Mouse (Mus musculus): Measurements from ENCODE around the gene Tex2. TPM values are rescaled to one million over a fixed set of nuclear protein-coding genes. Genes with fewer than 3 reads are reported as not detected.
"Not testable (repeated sequence)": the region's sequence is repeated elsewhere in the genome, so short reads cannot be mapped to it uniquely, and the experiment has no call there.

The Tex2 gene
- total RNA-seq (2021) = 10 to 100 TPM; 38.4 to 40.0 TPM
- long read RNA-seq, experiment 1, full-length matches to known transcripts = 3 of 9 reads
- long read RNA-seq, experiment 1, partial matches to known transcripts = 6 of 9 reads
- long read RNA-seq, experiment 1, other reads (novel, unspliced or antisense) = 0 of 9 reads
- long read RNA-seq, experiment 2, full-length matches to known transcripts = 7 of 10 reads
- long read RNA-seq, experiment 2, partial matches to known transcripts = 0 of 10 reads
- long read RNA-seq, experiment 2, other reads (novel, unspliced or antisense) = 3 of 10 reads

DNA sequence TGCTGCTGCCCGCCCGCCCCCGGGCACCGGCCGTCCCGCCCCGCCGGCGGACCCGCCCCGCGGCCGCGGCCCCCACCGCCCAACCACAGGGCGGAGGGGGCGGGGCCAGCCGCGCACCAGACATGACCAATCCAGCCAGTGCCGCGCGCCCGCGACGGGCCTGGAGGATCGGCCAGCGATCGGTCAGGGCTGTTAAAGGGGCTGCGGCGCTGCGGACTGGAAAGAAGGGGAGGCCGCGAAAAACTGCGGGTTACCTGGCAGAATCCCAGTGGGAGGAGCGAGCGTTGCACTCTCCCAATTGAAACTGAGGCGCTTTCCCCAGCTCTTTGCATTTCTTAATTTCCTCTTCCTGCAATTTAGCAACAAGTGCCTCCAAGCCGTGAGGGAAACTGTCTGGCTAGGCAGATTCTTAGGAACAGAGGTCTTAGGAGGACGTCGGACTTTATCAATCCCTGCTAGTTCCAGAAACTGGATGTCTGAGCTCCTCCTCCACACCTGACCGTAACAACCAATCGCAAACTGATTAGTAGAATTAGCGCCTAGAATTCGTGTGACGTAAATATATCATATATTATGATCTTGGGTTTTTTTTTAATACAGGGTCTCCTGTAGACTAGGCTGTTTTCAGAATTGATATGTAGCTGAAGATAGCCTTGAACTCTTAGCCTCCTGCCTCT lies at the start of gene Tex2:
Gene Tex2, minus strand, starts transcription at position 463 of the 677 bp plus-strand sequence.
- peak; percentile 98 for DNase-seq

DNA sequence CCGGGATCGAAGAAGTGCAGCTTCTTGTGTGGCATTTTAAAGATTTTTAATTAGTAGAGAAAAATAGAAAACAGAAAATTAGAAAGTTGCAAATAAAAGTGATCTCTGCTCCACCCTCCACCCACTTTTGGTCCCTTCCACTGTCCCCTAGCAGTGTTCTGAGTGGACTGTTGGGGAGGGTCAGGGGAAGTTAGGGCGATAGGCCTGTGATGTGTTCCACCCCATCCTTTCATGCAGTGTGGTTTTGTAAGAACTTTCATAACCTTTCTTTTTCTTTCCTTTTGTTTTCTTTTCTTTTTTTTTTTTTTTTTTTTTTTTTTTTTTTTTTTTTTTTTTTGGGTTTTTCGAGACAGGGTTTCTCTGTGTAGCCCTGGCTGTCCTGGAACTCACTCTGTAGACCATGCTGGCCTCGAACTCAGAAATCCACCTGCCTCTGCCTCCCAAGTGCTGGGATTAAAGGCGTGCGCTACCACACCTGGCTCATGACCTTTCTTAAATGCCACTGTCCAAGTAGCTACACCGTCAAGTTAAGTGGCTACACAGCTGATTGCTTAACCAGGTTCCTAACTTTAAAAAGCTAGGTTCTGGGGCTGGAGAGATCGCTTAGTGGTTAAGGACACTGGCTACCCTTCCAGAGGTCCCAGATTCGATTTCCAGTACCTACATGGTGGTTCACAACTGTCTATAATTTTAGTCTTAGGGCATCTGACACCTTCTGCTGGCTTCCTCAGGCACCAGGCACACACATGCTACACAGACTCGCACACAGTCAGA lies 49.6 kb upstream of the Tex2 start:
- no peak for DNase-seq

DNA sequence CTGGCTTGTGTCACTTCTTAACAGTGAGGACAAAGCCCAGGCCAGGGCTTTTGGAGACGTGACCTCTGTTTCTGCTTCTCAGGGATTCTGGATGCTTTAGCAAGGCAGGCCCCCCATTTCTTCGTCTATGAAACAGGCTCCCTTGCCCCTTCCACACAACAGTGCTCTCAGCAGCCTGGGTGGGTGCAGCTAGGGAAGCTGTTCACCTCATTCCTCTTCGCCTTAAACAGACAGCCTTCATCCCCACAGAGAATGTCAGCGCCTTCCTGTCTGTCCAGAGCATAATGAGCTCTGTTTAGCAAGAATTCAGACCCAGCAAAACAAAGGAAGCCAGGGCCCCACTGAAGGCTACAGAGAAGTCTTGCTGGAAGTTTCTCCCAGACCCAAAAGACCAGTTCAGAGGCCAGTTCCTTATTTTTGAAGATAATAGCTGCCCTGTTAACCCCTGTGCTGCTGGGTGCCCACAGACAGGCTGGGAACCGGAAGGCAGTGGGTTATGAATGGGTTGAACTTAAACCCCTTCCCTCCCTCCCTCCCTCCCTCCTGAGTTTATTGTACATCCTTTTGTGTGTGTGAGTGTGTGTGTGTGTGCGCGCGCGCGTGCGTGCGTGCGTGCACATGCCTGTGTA lies 47.3 kb upstream of the Tex2 start:
- DNase-seq = no peak

DNA sequence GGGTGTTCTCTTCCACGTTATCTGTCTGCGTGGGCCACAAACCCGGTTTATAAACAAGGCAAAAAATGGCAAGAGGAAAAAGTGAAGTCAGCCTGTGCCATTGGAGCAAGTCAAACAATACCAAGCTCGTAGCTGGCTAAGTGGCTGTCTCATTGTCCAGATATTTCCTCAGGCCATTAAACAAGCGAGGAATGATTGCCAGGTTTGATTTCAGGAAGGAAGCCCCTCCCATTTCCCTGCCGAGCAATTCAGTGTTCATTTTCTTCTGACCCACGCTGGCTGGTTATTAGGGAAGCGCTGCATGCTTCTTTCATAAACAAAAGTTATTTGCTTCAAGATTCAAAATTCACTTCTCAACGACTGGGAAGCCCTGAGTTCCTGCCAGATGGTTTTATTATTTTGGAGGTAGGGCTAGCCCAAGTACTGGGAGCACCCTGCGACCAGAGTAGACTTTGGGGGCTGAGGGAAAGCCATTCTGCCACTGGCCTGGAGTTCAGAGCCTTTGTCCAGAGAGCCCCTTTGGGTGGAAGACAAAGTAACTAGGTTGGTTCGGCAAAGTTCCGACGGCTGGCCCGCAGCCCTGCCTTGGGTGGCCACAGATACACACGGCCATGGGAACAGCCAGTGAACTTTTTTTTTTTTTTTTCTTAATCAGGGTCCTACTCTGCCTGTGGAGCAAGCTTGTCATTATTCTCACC lies 46.5 kb upstream of the Tex2 start:
- DNase-seq = peak; percentile 49

DNA sequence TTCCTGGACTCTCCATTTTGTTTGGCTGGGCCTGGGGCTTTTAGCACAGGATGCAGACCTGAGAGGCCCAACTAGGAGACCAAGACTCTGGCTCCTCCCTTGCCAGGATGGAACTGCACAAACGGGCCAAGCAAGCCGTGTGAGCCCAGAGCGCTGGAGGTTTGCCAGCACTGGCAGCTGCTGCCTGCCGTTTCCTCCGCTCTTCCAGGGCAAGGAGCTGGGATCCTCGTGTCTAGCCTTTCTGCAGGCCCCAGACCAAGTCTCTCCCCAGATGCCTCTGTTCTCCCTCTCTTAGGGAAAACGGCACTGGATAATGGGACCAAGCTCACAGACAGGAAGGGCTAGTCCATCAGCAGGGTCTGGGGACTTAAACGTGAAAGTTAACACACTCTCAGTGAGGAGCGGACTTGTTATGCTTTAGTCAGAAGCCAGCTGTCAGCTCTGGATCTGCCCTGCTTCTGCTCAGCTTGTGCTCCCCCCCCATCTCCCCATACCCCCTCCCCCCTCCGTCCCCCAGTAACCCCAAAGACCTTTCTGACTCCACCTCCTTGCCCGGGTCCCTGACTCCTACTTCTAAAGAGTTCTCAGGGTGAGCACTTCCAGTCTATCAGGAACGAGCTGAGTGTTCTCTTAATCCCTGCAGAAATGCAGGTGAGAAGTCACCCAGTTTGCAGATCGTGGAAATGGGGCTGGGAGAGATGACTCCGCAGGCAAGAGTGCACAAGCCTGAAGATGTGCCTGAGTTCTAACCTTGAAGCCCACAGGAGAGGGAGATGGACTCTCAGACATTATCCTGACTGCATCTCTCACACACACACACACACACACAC lies 45.0 kb upstream of the Tex2 start:
- DNase-seq = peak; percentile 88

DNA sequence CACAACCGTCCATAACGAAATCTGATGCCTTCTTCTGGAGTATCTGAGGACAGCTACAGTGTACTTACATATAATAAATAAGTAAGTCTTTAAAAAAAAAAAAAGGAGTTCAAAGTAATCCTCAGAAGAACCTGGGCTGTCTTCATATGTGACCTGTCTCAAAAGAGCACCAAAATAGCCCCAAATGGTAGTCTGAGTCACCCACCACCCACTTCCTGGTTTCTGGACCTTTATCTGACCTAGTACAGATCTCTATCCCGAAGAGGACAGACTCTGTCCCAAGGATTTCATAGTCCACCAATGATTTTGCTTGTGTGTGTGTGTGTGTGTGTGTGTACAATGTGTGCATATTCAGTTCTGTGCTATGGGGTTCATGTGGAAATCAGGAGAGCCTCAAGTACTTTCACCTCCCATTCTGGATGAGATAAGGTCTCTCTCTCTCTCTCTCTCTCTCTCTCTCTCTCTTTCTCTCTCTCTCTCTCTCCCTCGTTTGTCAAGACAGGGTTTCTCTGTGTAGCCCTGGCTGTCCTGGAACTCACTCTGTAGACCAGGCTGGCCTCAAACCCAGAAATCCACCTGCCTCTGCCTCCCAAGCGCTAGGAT lies 43.8 kb upstream of the Tex2 start:
- DNase-seq = not testable (repeated sequence)

DNA sequence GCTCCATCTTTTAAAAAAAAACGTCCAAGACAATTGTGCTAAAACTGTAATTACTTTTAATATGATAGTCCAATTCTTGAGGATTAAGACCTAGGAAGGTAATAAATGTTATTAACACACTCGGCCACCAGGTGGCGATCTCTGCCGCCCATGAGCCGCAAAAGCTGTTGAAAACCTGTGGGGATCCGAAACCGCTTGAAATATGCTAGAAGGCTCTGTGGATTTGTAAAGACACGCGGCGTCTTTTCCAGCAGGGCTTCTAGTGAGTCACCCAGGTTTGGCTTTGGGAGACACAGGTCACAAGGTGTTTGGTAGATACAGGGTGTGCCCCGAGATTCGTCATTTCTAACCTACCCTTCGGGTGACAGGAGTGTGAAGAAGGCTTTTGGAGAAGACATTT lies 35.1 kb upstream of the Tex2 start:
- DNase-seq = peak; percentile 85

DNA sequence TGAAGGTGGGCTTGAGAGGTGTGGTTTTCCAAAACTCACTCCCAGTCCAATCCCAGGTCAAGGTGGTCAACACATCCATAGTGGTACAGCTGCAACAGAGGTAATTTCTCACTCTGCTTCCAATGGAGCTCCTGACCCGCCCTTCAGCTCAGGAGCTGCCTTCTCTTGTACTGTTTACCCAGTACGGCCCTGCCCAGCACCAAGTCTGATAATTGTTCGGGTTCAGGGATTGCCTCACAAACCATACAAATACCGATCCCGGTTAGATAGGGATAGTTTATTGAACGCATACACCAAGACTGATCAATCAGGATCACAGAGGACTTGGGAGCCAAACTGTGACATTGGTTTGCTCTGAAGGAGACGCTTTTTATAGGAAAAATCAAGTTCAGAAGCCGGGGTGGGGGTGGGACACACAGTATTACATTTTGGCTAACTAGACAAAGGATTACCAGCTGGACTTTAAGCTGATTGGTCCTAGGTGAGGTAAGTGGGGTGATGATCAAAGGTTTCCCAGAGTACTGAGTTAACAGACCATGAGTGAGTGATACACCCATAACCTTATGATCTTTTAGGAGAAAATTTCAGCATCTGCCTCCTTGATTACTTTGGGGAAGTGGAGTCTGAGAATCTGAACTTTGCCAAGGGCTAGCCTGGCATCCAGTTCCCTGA lies 29.9 kb upstream of the Tex2 start:
- no peak for DNase-seq

DNA sequence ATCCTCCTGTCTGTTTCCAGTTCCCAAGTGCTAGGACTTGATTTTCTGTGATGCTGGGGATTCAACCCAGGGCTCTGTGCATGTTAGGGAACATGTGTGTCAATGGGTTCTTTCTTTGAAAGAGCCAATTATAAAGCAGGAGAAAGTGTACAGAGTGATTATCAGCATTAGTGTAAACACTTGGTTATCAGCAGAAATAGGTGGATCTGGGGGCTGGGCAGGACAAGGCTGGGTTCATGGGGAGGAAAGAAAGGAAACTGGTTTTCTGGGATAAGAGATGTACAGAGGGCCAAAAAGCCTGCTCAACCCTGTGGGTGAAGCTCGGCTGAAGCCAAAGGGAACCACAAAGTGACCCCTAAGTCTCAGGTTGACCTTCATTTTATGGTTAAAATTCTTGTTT lies 28.4 kb upstream of the Tex2 start:
- DNase-seq = no peak

DNA sequence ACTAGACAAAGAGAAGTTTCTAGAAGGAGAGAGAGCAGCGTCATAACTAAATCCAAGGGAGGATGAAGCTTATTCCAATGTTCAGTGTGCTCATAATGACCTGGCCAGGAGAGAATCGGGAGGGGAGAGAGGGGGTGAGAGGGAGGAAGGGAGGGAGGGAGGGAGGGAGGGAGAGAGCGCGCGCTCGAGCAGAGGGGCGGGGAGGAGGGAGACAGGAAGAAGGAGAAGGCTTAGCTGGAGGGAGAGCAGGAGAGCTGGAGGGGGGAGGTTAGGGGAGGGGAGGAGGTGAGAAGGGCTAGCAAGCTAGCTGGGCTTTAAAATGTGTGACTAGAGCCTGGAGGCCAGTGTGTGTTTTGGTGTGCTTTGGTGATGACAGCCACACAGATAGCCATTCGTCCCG lies 26.8 kb upstream of the Tex2 start:
- no peak for DNase-seq

DNA sequence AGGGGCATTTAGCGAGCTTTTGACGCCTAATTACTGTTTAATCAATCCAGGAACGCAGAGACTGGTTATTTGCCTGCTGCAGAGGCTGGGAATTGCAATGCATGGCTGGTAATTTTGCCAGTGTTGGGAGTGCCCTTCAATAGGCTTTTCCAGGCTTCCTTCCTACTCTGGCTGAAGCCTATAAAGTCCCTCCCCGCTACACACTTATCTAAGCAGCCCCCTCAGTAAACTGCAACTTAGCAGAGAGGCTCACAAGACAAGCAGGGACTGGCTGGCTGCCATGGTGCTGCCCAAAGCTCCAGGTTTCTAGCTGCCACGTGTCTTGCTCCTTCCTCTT lies 26.1 kb upstream of the Tex2 start:
- DNase-seq = no peak

DNA sequence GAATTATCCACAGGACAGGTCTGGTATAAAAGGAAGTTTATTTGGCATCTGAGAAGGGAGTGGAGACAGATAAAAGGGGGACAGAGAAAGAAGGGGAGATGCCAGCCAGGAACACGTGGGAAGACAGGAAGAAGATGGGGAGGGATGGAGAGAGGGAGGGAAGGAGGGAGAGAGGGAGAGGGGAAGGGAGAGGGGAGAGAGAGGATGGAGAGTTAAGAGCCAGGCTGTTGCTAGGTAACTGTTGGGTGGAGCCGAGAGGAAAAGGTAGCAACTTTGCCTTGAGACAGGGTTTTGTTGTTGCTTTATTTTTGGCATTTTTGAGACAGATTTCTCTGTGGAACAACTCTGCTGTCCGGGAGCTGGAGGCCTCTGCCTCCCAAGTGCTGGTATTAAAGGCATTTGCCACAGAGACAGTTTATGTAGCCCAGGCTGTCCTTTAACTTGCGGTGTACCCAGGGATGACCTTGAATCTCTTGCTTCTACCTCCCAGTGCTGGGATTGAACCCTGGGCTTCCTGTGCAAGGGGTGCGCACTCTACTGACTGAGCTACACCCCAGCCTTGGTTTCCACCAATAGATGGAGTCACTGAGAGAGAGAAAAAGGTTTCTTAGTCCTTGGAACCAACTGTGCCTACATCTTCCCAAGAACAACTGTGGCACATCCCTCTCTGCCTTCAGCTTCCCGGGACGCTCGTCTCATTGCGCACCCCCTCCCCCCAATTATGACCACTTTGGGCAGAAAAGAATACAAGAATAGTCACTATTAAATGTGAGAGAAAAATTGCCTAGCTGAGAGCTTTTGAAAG lies 25.5 kb upstream of the Tex2 start:
- DNase-seq = no peak

DNA sequence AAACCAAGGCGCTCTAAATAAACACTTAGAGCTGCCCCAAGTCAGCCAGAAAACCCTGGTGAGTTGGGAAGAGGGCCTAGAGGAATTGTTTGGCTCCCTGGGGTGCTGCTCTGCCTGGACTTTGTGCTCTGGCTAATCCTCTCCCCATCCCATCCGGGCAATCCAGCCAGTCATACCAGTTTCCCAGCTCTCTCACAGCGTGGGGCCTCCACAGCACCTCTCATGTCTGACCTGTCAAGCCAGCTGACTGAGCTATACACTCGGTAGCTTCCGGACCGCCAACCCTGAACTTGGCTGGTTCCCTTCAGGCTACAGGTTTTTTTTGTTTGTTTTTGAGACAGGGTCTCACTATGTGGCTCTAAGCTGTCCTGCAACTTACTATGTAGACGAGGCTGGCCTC lies 24.5 kb upstream of the Tex2 start:
- no peak for DNase-seq

DNA sequence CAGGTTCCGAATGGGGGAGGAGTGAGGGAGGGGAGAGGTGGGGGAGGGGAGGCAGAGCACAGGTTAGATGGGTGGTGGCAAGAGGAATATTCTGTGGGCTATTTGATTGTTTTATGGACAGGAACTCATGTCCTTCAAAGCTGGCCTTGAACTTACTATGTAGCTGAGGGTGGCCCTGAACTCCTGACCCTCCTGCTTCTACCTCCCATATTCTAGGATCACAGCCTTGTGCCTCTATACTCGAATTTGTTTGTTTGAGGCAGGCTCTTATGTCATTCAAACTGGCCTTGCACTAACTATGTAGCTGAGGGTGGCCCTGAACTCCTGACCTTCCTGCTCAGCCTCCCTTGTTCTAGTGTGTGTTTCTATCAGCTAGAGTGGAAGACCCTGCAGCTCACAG lies 22.7 kb upstream of the Tex2 start:
- DNase-seq = no peak

DNA sequence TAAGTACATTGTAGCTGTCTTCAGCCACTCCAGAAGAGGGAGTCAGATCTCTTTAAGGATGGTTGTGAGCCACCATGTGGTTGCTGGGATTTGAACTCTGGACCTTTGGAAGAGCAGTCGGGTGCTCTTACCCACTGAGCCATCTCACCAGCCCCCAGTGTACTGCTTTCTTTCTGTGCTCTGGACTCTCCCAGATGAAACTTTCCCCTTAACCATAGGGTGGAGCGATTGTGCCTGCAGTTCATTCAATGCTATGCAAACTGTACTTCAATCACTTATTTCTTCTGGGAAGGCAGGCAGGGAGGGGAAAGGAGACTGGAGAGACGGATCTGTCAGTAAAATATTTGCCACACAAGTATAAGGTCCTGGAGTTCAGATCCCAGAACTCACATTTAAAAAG lies 21.0 kb upstream of the Tex2 start:
- not testable (repeated sequence) for DNase-seq

DNA sequence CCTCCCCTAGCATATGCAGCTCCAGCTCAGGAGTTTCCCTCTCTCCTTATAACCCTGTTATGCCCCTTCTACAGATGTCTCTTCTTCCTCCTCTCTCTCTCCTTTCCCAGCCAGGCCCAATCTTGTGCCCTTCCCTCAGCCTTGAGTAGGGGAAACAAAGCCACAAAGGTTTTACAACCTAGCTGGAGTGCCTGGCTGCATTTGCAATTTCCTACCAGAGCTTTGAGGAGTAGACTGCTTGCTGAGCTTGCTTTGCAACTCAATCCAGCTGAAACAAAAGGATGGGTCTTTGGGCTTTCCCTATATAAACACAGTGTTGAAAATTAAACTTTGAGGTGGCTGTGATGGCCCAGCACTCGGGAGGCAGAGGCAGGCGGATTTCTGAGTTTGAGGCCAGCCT lies 20.2 kb upstream of the Tex2 start:
- DNase-seq = no peak

DNA sequence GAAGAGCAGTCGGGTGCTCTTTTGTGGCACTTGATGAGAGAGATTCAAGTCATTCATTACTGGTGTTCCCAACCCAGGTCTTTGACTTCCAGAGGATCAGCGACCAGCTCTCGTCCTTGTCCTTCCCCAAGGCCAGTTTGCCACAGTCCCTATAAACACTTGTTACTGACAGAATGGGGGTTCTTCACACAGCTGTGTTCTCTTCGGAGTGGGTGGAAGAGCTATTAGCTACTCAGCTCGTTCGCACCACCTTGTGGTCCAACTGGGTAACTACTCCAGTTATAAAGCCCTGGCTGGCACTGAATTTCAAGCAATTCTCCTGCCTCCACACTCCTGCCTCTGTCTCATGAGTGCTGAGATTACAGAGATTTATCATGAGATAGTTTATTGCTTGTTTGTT lies 14.5 kb upstream of the Tex2 start:
- peak; percentile 81 for DNase-seq

DNA sequence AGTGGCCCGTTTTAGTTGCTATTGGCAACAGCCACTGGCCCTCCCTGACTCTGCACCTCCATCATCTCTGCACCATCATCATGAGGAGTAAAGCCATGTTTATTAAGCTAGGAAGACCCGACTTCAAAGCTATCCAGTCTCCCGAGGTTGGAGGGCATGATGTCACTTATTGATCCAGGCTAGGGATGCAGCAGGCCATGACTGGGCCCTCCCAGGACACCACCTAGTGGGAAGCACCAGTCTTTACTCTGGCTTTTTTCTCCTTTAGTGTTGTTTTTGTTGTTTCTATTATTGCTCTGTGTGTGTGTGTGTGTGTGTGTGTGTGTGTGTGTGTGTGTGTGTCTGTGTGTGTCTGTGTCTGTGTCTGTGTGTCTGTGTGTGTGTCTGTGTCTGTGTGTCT lies 12.4 kb upstream of the Tex2 start:
- DNase-seq = no peak

DNA sequence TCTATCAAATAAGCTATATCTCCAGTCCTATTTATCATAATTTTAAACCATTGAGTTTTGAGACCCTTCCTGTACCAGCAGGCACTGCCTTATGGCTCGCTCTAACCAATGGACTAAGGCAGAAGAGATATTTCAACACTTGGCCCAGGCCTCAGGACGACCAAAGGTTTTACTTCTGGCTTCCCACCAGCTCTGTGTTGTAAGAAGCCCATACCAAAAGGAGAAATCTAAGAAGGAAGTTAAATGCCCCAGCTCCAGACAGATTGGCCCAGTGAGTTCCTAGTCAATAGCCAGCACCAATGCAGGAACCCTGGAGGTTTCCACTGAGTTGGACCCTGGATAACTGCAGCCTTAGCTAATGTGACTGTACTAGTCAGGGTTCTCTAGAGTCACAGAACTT lies 10.4 kb upstream of the Tex2 start:
- DNase-seq = peak; percentile 41

DNA sequence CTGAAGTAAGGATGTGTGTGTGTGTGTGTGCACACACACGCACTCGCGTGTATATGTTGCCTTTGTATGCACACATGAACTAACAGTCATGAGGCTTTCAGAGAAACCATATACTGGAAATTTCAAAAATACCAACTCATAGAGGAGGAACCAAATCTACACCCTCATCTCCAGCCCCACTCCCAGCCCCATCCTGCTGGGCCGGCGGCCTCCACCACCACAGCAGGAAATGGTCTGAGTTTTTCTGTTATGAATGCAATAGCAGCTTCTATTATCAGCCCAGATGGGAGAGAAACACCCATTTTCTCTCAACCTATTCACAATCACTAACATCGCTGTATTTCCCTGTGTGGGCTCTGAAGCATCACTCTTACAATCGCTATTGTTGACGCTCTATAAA lies 8.8 kb upstream of the Tex2 start:
- no peak for DNase-seq

All from adrenal gland, postnatal 10 days (tissue).